Mouse (Mus musculus) ES-E14 (cell line): ENCODE results near the gene Traf4.
A peak's percentile ranks its signal among the peaks of the same experiment; 100 is the strongest.

Experiments used
- CHD2 ChIP-seq: IDR thresholded peaks from 2 replicates; pipeline ENCODE4 v1.6.1; 2014; ENCODE audit warnings: mild to moderate bottlenecking, low read depth, low read length, inconsistent platforms
- HCFC1 ChIP-seq: IDR thresholded peaks from 2 replicates; pipeline ENCODE4 v1.6.1; 2012; ENCODE audit warnings: low read length, inconsistent platforms, borderline replicate concordance; ENCODE audit not compliant: insufficient read depth
- ZC3H11A ChIP-seq: IDR thresholded peaks from 2 replicates; pipeline ENCODE4 v1.6.1; 2012; ENCODE audit warnings: low read depth, mild to moderate bottlenecking, inconsistent platforms, low read length, borderline replicate concordance
- ZNF384 ChIP-seq: IDR thresholded peaks from 2 replicates; pipeline ENCODE4 v1.6.1; 2012; ENCODE audit warnings: low read depth, low read length, inconsistent platforms

DNA sequence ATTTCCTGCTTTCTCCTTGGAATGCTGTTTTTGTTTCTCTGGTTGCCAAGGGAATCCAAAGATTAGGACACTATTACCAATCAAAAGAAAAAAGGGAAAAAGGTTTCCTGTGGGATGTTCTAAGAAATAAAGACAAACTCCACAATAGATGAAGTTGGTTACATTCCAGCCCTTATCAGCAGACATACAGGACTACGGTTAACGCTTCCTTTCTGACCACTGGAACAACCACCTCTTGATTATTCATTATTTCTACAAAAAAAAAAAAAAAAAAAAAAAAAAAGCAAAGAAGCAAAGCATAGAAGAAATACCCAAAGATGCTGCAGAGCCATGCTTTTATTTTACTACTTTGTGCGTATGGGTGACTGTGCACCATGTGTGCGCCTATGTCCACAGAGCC lies 42.6 kb downstream of the Traf4 start:
- TF ChIP-seq ZC3H11A: no peak
- no peak for TF ChIP-seq HCFC1
- TF ChIP-seq CHD2: no peak
- TF ChIP-seq ZNF384: 0 out of 2 replicates have a peak, but pooled peaks have one; percentile 32
